Mouse (Mus musculus): ENCODE data around the gene Tmem101. TPM values are rescaled to one million over a fixed set of nuclear protein-coding genes. Genes with fewer than 3 reads are reported as not detected.
"Not testable (repeated sequence)": the region's sequence is repeated elsewhere in the genome, so short reads cannot be mapped to it uniquely, and the experiment has no call there.

Tmem101 gene
- polyA plus RNA-seq, 1 experiment from 2014 or later: 12.8 TPM

DNA sequence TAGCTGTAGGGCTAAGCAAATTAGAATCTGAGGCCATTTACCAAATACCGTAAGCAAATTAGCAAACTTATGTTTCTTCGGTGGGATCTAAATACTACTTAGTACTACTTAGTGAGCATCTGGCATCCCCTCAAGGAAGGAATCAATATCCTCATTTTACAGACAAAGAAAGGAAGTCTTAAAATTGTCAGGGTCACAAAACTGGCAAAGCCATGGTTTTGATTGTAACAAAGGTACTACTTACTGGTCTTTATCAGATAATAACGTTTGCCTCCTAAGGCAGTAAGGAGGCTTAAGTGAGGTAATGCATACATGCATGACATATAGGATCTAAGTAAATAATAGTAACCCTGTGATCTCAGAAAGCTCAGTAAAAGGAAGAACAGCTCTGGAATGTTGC is 29.5 kb upstream of the Tmem101 start:
- 47% methylated on average over 3 of the region's 3 CpGs for WGBS (ENCODE audit: insufficient replicate concordance)
- H3K9me3 ChIP-seq (replicated peaks): no peaks in the 10 kb centered on the region
- no peak for ATAC-seq (ENCODE audit: low read depth)
- no peak overlapping the region; the same call in 1 of the 2 replicates for H3K27ac ChIP-seq
- DNase-seq: no peak
- H3K4me2 ChIP-seq: peak overlapping the region; percentile 71
- peaks cover 63% of the 10 kb centered on the region for H3K4me1 ChIP-seq (replicated peaks)
- H3K9ac ChIP-seq: peak overlapping the region; percentile 93
- peaks cover 20% of the 10 kb centered on the region for H3K36me3 ChIP-seq
- no peaks in the 10 kb centered on the region for H3K27me3 ChIP-seq
- peak overlapping the region; percentile 84 for H3K4me3 ChIP-seq (replicated peaks)

DNA sequence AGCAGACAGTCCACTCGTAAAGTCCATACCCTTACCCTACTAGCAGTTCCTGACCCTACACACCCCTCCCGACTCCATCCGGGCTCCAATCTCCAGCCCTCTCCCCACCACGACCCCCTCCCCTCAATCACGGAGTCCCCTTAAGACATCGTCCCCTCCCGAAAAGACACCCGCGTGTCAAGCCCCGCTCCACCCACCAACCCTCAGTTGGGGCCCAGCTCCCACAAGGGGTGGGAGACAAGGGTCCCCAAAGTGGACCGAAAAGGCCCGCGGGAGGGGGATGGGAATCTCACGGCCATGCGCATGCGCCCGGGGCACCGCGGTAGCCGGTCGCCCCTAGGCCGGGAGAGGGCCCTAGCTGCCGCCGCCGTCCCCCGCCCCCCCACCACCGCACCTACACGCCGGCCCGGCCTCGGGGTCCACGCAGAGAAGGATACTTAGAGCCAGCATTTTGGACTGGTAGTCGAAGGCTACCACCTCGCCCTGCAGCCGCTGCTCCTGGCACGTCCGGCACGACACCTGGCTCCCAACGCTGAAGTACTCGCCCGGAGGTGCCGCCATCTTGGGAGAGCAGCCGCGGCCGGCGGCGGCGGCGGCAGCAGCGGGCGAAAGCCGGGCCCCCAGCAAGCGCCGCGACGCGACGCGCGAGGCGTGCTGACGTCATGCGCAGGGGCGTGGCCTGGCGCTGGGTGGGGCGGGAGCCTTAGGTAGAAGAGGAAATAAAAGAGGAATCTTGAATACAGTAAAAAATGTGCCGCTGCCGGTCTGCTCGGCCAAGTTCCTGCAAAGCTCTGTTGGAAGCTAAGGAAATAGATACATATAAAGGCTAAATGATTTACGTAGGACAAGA is 28.7 kb upstream of the Tmem101 start, which contains the start of gene Lsm12:
TSS of gene Lsm12 (minus strand) at position 651 of the 850 bp plus-strand sequence.
- H3K27ac ChIP-seq: peak within 1 kb of the TSS; percentile 89
- peaks cover 57% of the 10 kb centered on the region for H3K4me1 ChIP-seq (replicated peaks)
- peak within 1 kb of the TSS; percentile 84 for H3K4me3 ChIP-seq (replicated peaks)
- H3K9ac ChIP-seq: peak within 1 kb of the TSS; percentile 93
- ATAC-seq (ENCODE audit: low read depth) (peak; percentile 84), DNase-seq (peak; percentile 93)
- H3K4me2 ChIP-seq: peak within 1 kb of the TSS; percentile 71
- no peaks in the 10 kb centered on the region for H3K9me3 ChIP-seq (replicated peaks)
- H3K27me3 ChIP-seq: no peaks in the 10 kb centered on the region
- H3K36me3 ChIP-seq: peaks cover 28% of the 10 kb centered on the region
- WGBS (ENCODE audit: insufficient replicate concordance): under 1% methylated on average over 70 of the region's 70 CpGs

DNA sequence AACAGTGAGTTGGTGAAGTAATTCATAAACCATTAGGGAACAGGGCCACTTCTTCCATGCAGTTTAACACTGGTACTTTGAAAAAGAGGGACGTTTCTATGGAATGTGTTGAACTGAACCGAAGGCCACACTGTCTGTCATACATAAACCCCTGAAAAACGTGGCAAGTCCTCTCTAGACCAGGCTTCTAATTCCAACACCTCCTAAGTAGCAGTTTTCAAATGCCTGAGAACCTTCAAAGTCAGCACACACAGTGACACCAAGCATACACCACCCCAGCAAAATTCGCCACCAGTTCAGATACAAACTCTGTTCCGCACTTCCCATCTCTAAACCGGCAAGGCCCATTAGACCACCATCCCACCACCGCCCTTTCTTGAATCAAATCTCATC is 28.0 kb upstream of the Tmem101 start:
- no peak for ATAC-seq (ENCODE audit: low read depth)
- Histone ChIP-seq H3K4me1 (replicated peaks) (peaks cover 55% of the 10 kb centered on the region), H3K9me3 (replicated peaks) (no peaks in the 10 kb centered on the region), H3K27ac (peak overlapping the region; percentile 89), H3K27me3 (no peaks in the 10 kb centered on the region), H3K9ac (peak overlapping the region; percentile 93), H3K4me2 (peak overlapping the region; percentile 71), H3K4me3 (replicated peaks) (peak overlapping the region; percentile 84), H3K36me3 (peaks cover 34% of the 10 kb centered on the region)
- DNase-seq: peak; percentile 11
- 3% methylated on average over 7 of the region's 7 CpGs for WGBS (ENCODE audit: insufficient replicate concordance)

DNA sequence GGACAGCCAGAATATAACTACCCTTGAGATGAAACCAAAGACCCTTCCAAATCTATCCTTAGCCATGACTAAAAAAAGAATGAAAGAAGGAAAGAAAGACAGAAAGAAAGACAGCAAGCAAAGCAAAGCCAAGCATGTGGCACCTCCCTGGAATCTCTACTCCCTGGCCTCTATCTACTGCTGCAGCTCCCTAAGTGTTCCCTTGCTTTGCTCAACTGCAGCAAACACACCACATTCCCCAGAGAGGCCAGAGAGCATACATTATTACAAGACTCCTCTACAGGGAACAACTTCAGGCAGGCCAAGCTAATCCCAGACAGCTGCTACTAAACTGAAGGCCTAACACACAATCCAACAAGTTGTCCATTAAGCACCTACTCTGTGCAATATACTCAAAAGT is 23.6 kb upstream of the Tmem101 start:
- no peak for ATAC-seq (ENCODE audit: low read depth)
- no peak overlapping the region for H3K27ac ChIP-seq
- peaks cover 69% of the 10 kb centered on the region for H3K36me3 ChIP-seq
- H3K4me2 ChIP-seq: no peak overlapping the region
- no peak for DNase-seq
- H3K9ac ChIP-seq: no peak overlapping the region
- peaks cover 44% of the 10 kb centered on the region for H3K4me1 ChIP-seq (replicated peaks)
- H3K4me3 ChIP-seq (replicated peaks): no peak overlapping the region
- H3K9me3 ChIP-seq (replicated peaks): no peaks in the 10 kb centered on the region
- no peaks in the 10 kb centered on the region for H3K27me3 ChIP-seq

DNA sequence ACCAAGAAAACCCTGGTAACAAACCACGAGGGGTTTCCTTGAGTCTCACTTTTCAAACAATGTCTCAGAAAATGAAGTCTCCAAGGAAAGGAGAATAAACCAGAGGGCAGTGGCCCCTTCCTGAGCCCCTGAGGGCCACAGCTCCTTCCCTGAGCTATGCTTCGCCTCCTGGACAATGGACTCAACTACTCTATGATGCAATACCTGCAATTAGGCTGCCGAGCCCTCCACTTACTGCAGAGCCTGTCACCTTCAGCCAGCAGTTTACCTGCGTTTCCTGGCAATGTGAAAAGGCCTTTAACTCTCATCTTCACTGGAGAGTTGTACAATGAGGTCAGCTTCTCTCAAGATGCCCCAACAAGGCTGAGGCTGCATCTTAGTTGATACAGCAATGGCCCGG is 12.5 kb upstream of the Tmem101 start:
- Histone ChIP-seq H3K9ac (no peak overlapping the region), H3K4me2 (no peak overlapping the region), H3K4me3 (replicated peaks) (no peak overlapping the region), H3K27ac (no peak overlapping the region), H3K4me1 (replicated peaks) (peaks cover 28% of the 10 kb centered on the region), H3K27me3 (no peaks in the 10 kb centered on the region), H3K9me3 (replicated peaks) (no peaks in the 10 kb centered on the region), H3K36me3 (peaks cover 79% of the 10 kb centered on the region)
- DNase-seq (no peak), ATAC-seq (ENCODE audit: low read depth) (no peak)
- 75% methylated on average over 5 of the region's 5 CpGs for WGBS (ENCODE audit: insufficient replicate concordance)

DNA sequence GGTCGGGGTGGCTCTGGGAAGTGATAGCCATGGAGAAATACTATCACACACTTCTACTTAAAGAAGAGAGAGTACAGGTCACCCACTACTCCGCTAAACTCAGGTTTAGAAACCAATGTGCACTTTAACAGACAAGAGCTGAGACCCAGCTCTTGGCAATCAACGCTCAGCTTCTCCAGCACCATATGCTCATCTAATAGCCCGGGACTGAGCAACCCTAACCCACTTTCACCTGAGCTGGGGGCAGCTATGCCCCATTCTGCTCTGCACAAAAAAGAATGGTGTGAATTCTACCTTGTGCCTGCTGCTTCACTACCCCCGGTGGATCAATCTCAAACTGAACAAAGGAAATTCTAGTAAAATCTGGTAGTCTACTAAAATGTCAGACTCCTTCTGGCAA is 11.3 kb upstream of the Tmem101 start:
- Histone ChIP-seq H3K27ac (no peak overlapping the region), H3K9ac (no peak overlapping the region), H3K4me3 (replicated peaks) (no peak overlapping the region), H3K4me1 (replicated peaks) (peaks cover 28% of the 10 kb centered on the region), H3K27me3 (no peaks in the 10 kb centered on the region), H3K9me3 (replicated peaks) (no peaks in the 10 kb centered on the region), H3K36me3 (peaks cover 84% of the 10 kb centered on the region), H3K4me2 (no peak overlapping the region)
- DNase-seq (no peak), ATAC-seq (ENCODE audit: low read depth) (no peak)
- WGBS (ENCODE audit: insufficient replicate concordance): 85% methylated on average over 5 of the region's 5 CpGs

DNA sequence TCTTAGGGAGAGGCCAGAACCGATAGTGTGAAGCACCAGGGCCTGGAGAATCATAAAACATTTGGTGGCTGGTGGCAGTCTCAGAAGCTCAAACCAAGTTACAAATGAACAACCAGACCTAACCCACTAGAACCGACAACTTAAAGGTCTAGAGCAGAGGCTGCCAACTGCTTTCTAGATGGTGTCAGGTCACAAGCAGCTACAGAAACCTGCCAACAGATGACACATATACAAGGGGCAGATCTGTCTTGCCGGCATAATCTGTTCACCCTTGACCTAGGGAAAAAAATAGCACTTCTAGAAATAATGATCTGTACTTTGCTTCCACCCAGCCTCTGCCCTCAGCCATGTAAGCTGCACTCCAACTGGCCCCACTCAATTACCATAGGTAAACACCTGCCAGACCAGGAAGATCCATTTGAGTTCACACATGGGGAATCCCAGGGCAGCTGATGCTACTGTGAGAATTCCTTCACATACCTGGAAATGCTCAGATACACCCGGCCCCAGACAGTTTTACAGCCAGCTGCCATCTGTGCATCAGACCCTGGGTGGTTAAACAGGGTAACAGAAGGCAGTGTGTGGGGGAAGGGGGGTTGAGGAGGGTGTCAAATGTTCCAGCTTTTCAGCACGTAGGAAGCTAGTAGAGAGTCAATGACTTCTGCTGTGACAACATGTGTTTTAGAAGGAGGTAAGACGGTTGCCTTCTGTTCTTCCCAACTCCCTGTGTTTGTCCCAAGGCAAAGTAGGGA is 9.9 kb upstream of the Tmem101 start:
- DNase-seq: no peak
- Histone ChIP-seq H3K27ac (no peak overlapping the region), H3K36me3 (peaks cover 87% of the 10 kb centered on the region), H3K4me1 (replicated peaks) (peaks cover 28% of the 10 kb centered on the region), H3K4me3 (replicated peaks) (no peak overlapping the region), H3K9me3 (replicated peaks) (no peaks in the 10 kb centered on the region), H3K27me3 (no peaks in the 10 kb centered on the region), H3K4me2 (no peak overlapping the region), H3K9ac (no peak overlapping the region)
- WGBS (ENCODE audit: insufficient replicate concordance): 76% methylated on average over 6 of the region's 6 CpGs
- ATAC-seq (ENCODE audit: low read depth): no peak

DNA sequence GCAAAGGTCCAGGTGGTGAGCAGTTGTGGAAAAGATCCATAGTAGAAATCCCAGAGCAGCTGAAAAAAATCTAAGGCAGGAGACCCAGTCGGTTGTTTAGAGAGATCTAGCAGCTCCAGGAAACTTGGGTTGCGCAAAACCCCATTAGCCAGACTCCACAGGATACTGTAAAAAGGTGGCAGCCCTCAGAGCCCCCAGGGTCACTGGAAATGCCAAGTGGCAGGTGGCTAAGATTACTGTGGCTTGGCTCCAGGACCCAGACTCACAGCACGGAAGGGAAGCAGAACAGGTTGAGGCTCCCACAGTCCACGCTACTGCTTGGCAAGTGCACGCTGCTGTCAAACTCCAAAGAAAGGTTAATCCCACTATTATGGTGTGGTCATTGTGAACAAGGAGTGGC is 3.6 kb upstream of the Tmem101 start:
- no peak for ATAC-seq (ENCODE audit: low read depth)
- Histone ChIP-seq H3K27me3 (no peaks in the 10 kb centered on the region), H3K4me2 (no peak overlapping the region), H3K36me3 (peaks cover 36% of the 10 kb centered on the region), H3K4me1 (replicated peaks) (peaks cover 14% of the 10 kb centered on the region), H3K9ac (no peak overlapping the region), H3K27ac (no peak overlapping the region), H3K4me3 (replicated peaks) (no peak overlapping the region), H3K9me3 (replicated peaks) (no peaks in the 10 kb centered on the region)
- WGBS (ENCODE audit: insufficient replicate concordance): 69% methylated on average over 5 of the region's 5 CpGs
- DNase-seq: no peak

DNA sequence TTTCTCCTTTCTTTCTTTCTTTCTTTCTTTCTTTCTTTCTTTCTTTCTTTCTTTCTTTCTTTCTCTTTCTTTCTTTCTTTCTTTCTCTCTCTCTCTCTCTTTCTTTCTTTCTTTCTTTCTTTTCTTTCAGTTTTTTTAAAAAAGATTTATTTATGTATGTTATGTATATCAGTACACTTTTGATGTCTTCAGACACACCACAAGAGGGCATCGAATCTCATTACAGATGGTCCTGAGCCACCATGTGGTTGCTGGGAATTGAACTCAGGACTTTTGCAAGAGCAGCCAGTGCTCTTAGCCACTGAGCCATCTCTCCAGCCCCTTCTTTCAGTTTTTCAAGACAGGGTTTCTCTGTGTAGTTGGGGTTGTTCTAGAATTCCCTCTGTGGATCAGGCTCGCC is 1.8 kb upstream of the Tmem101 start:
- H3K27me3 ChIP-seq; H3K9ac ChIP-seq; DNase-seq; H3K9me3 ChIP-seq (replicated peaks); ATAC-seq (ENCODE audit: low read depth); H3K27ac ChIP-seq; H3K4me2 ChIP-seq; H3K4me3 ChIP-seq (replicated peaks): not testable (repeated sequence)
- 63% methylated on average over 2 of the region's 2 CpGs for WGBS (ENCODE audit: insufficient replicate concordance)
- Histone ChIP-seq H3K36me3 (peaks cover 29% of the 10 kb centered on the region), H3K4me1 (replicated peaks) (peaks cover 14% of the 10 kb centered on the region)

DNA sequence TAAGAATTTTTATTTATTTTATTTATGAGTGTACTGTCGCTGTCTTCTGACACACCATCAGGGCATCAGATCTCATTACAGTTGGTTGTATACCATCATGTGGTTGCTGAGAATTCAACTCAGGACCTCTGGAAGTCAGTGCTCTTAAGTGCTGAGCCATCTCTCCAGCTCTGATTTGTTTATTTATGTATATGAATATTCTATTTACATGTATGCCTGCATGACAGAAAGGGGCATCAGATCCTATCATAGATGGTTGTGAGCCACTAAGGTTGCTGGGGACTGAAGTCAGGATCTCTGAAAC is 534 bp upstream of the Tmem101 start:
- H3K4me3 ChIP-seq (replicated peaks): no peak overlapping the region
- peak overlapping the region; percentile 90 for H3K4me2 ChIP-seq
- H3K9ac ChIP-seq: peak overlapping the region; percentile 80
- peaks cover 31% of the 10 kb centered on the region for H3K36me3 ChIP-seq
- no peaks in the 10 kb centered on the region for H3K9me3 ChIP-seq (replicated peaks)
- no peaks in the 10 kb centered on the region for H3K27me3 ChIP-seq
- H3K27ac ChIP-seq: no peak overlapping the region
- DNase-seq: no peak
- no peak for ATAC-seq (ENCODE audit: low read depth)
- 5% methylated on average over 1 of the region's 1 CpGs for WGBS (ENCODE audit: insufficient replicate concordance)
- H3K4me1 ChIP-seq (replicated peaks): peaks cover 14% of the 10 kb centered on the region

DNA sequence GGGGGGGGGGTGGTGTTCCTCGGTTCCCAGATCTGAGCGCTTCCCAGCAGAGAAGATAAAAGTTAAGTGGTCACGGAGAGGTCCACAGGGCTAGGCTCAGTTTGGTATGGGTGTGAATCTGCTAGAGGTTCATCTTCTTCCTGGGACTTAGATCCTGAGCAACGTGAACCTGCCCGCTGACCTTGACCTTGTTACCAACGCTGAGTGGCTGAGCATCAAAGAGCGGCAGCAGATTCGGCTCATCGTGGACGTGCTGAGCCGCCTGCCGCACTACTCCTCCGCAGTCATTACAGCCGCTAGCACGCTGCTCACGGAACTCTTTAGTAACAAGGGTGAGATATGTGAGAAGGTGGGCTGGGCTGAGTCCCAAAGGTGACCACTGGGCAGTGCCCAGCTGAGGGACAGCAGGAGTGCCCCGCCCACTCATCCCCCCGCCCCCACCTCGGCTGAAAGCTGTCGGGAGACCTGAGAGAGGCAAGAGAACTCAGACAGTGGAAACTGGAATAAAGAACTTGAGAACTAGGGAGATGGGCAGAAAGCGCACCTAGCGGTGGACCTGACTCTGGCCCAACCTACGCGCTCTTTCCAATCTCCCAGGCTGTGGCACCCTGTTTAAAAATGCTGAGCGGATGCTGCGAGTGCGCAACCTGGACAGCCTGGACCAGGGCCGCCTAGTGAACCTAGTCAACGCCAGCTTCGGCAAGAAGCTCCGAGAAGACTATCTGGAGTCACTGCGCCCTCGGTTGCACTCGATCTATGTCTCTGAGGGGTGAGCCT is 8.8 kb downstream of the Tmem101 start:
- Histone ChIP-seq H3K4me1 (replicated peaks) (peaks cover 37% of the 10 kb centered on the region), H3K27me3 (peaks cover 66% of the 10 kb centered on the region), H3K9ac (peak overlapping the region; percentile 71), H3K4me2 (peak overlapping the region; percentile 81), H3K36me3 (peaks cover 28% of the 10 kb centered on the region), H3K27ac (no peak overlapping the region), H3K9me3 (replicated peaks) (no peaks in the 10 kb centered on the region), H3K4me3 (replicated peaks) (peak overlapping the region; percentile 64)
- DNase-seq: no peak
- ATAC-seq (ENCODE audit: low read depth): no peak
- WGBS (ENCODE audit: insufficient replicate concordance): 18% methylated on average over 34 of the region's 34 CpGs

Data from liver, embryonic 13.5 days (tissue).